Mouse (Mus musculus) mammary gland, adult 2 months (tissue): ENCODE results near the gene Gm3298. TPM values are rescaled to one million over a fixed set of nuclear protein-coding genes. Genes with fewer than 3 reads are reported as not detected.

Source experiments
- polyA plus RNA-seq: library from polyadenylated mRNA; depleted of rRNA; stranded (reverse); fragments of >200 nt; gene quantifications from 2 replicates; pipeline ENCODE4 v1.2.3, GENCODE M21; 2012; ENCODE audit warnings: low replicate concordance; rRNA removed

Gene Gm3298
- not detected in 2 replicates for polyA plus RNA-seq

GRCm38 (mm10) chr14:5015591-5015990 lies at the start of gene Gm3298:
Gene Gm3298, plus strand, starts transcription at chr14:5015891.

GRCm38 (mm10) chr14:4983635-4984034 lies 32.1 kb upstream of the Gm3298 start, which contains the start of gene Gm8297:
Gene Gm8297, plus strand, starts transcription at chr14:4983935.

GRCm38 (mm10) chr14:5050329-5050728 lies 34.6 kb downstream of the Gm3298 start, which contains the start of gene 4930555G01Rik:
Gene 4930555G01Rik, plus strand, starts transcription at chr14:5050629.

Other genes with a start within 250 kb of the Gm3298 start
- not detected in 2 replicates for gene Gm9602, start 239.6 kb upstream of the Gm3298 start, polyA plus RNA-seq
- gene Gm3269, start 177.8 kb upstream of the Gm3298 start, polyA plus RNA-seq: not detected in 2 replicates
- not detected in 2 replicates for gene Gm3264, start 160.3 kb upstream of the Gm3298 start, polyA plus RNA-seq
- gene Gm3278, start 123.5 kb upstream of the Gm3298 start, polyA plus RNA-seq: not detected in 2 replicates
- gene Gm8297, start 32.0 kb upstream of the Gm3298 start, polyA plus RNA-seq: not detected in 2 replicates
- gene 4930555G01Rik, start 34.7 kb downstream of the Gm3298 start, polyA plus RNA-seq: not detected in 2 replicates
- gene Gm8281, start 55.1 kb downstream of the Gm3298 start, polyA plus RNA-seq: 0.29 TPM in 1 of 2 replicates, not detected in the other
- gene Gm8279, start 115.6 kb downstream of the Gm3298 start, polyA plus RNA-seq: not detected in 2 replicates
- not detected in 2 replicates for gene Gm3317, start 148.6 kb downstream of the Gm3298 start, polyA plus RNA-seq
- not detected in 2 replicates for gene Gm8271, start 169.9 kb downstream of the Gm3298 start, polyA plus RNA-seq
- gene Gm3526, start 244.7 kb downstream of the Gm3298 start, polyA plus RNA-seq: not detected in 2 replicates